Mouse (Mus musculus) neural tube, embryonic 13.5 days (tissue): ENCODE measurements around the gene Rab12. TPM values are rescaled to one million over a fixed set of nuclear protein-coding genes. Genes with fewer than 3 reads are reported as not detected.

Experiments
- polyA plus RNA-seq: library from polyadenylated mRNA; unstranded; fragments of >200 nt; fragmentation: Nextera tagmentation; extraction: Ambion mirVana; gene quantifications from 2 replicates; pipeline ENCODE4 v1.2.1, GENCODE M21; 2015

Rab12 gene
- polyA plus RNA-seq, 1 experiment from 2014 or later: 60.9 TPM

Other genes with a start within 250 kb of the Rab12 start
- gene Mtcl1, start 70.0 kb downstream of the Rab12 start, polyA plus RNA-seq: 26.4 and 28.0 TPM in 2 replicates
- gene Themis3, start 74.9 kb upstream of the Rab12 start, polyA plus RNA-seq: not detected in 2 replicates